Mouse (Mus musculus) c-Kit-negative CD71-positive TER-119-positive erythroid progenitor cells, embryonic 14.5 days (primary cell): ENCODE measurements around the gene Vps13a.

Experiments used
- DNase-seq: peaks from one replicate; pipeline ENCODE4 v3.0.0-alpha.2; 2013; ENCODE audit warnings: low read depth, low spot score

The Vps13a gene

GRCm38 (mm10) chr19:16584546-16584945, 196.2 kb downstream of the Vps13a start:
- no peak for DNase-seq

GRCm38 (mm10) chr19:16580501-16580900, 200.2 kb downstream of the Vps13a start:
- DNase-seq = no peak

- no peak for DNase-seq
These were observed 201.0 kb downstream of the Vps13a start for GRCm38 (mm10) chr19:16579656-16580260.

GRCm38 (mm10) chr19:16576790-16577189, 203.9 kb downstream of the Vps13a start:
- DNase-seq = no peak
